Mouse (Mus musculus) neural tube, embryonic 14.5 days (tissue): ENCODE data around the gene Fuca1. TPM values are rescaled to one million over a fixed set of nuclear protein-coding genes. Genes with fewer than 3 reads are reported as not detected.

ENCODE experiments used
- ATAC-seq: fragments of 200-750 bp; cut with Nextera tagmentation; 2 replicates; pipeline ENCODE4 v1.8.0; 2017; ENCODE audit warnings: low read depth, mild to moderate bottlenecking, moderate TSS enrichment, moderate library complexity
- H3K27ac ChIP-seq: fragments of 300-500 bp; sonication (generic); 2 replicates; pipeline ENCODE4 v1.5.1; 2014; ENCODE audit warnings: low read depth, mild to moderate bottlenecking, control low read depth, low read length, moderate library complexity, mixed read lengths
- H3K27me3 ChIP-seq: fragments of 300-500 bp; sonication (generic); 2 replicates; pipeline ENCODE4 v1.6.1; 2014; ENCODE audit warnings: low read length; ENCODE audit not compliant: control insufficient read depth, insufficient read depth
- H3K36me3 ChIP-seq: fragments of 300-500 bp; sonication (generic); 2 replicates; pipeline ENCODE4 v1.6.1; 2014; ENCODE audit warnings: low read length, mixed read lengths; ENCODE audit not compliant: control insufficient read depth, insufficient read depth
- H3K4me1 ChIP-seq: fragments of 300-500 bp; sonication (generic); 2 replicates; pipeline ENCODE4 v1.6.1; 2014; ENCODE audit warnings: low read length; ENCODE audit not compliant: control insufficient read depth, insufficient read depth
- H3K4me2 ChIP-seq: fragments of 300-500 bp; sonication (generic); 2 replicates; pipeline ENCODE4 v1.6.1; 2014; ENCODE audit warnings: mild to moderate bottlenecking, low read depth, low read length, control low read depth
- H3K4me3 ChIP-seq: fragments of 300-500 bp; sonication (generic); 2 replicates; pipeline ENCODE4 v1.5.1; 2014; ENCODE audit warnings: low read depth, low read length, control low read depth, mixed read lengths
- H3K9ac ChIP-seq: fragments of 300-500 bp; sonication (generic); replicated peaks from 2 replicates; pipeline ENCODE4 v1.6.1; 2014; ENCODE audit warnings: low read depth, mild to moderate bottlenecking, control low read depth, low read length, mixed read lengths
- H3K9me3 ChIP-seq: fragments of 300-500 bp; sonication (generic); 2 replicates; pipeline ENCODE4 v1.6.1; 2016; ENCODE audit warnings: low read length; ENCODE audit not compliant: control insufficient read depth
- WGBS: fragments of 180-500 bp; shearing (Covaris S2); extraction: QIAGEN DNeasy Blood & Tissue Kit; methylation state at CpG from one replicate; pipeline ENCODE4 v1.1.7; 2014; 5-methylcytosine and 5-hydroxymethylcytosine counted together
- polyA plus RNA-seq: library from polyadenylated mRNA; unstranded; fragments of >200 nt; fragmentation: Nextera tagmentation; extraction: Ambion mirVana; gene quantifications from 2 replicates; pipeline ENCODE4 v1.2.1, GENCODE M21; 2014

The Fuca1 gene
- polyA plus RNA-seq, 1 experiment from 2014 or later, result 70.6 TPM

DNA sequence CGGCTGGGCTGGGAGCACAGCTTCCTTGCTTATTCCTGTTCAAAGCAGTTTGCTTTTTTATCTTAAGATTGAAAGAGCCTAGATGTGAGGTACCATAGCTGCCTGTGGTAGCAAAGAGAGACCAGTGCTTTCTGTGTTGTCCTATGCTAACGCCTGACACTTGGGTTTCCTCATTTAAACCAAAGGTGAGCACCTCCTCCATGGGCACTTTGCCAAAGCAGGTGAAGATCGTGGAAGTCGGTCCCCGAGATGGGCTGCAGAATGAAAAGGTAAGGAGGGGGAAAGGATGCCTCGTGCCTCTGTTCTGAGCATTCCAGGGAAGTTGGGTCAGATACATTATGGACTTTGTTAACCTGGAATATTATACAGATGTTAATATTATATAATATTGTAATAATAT, 29.8 kb downstream of the Fuca1 start:
- 87% methylated on average over 6 of the region's 6 CpGs for WGBS
- no peak overlapping the region for H3K9ac ChIP-seq
- no peak overlapping the region for H3K4me3 ChIP-seq
- H3K36me3 ChIP-seq, result peaks cover 3% of the 10 kb centered on the region; the same call in 1 of the 2 replicates
- H3K4me2 ChIP-seq, result no peak overlapping the region
- H3K27me3 ChIP-seq, result no peaks in the 10 kb centered on the region
- no peaks in the 10 kb centered on the region for H3K9me3 ChIP-seq
- no peak overlapping the region for H3K27ac ChIP-seq
- no peak for ATAC-seq
- 0 out of 2 replicates have a peak, but pooled peaks cover 4% of the 10 kb centered on the region for H3K4me1 ChIP-seq

- Histone ChIP-seq H3K4me3 (no peak overlapping the region), H3K9me3 (no peaks in the 10 kb centered on the region), H3K9ac (no peak overlapping the region), H3K27ac (no peak overlapping the region), H3K27me3 (no peaks in the 10 kb centered on the region), H3K4me1 (0 out of 2 replicates have a peak, but pooled peaks cover 4% of the 10 kb centered on the region), H3K36me3 (peaks cover 11% of the 10 kb centered on the region; the same call in 1 of the 2 replicates), H3K4me2 (no peak overlapping the region)
- 96% methylated on average over 3 of the region's 3 CpGs for WGBS
- no peak for ATAC-seq
Measured at GRCm38 (mm10) chr4:135951505-135951904, 31.0 kb downstream of the Fuca1 start.

- Histone ChIP-seq H3K4me2 (no peak overlapping the region), H3K4me3 (no peak overlapping the region), H3K27ac (no peak overlapping the region), H3K27me3 (no peaks in the 10 kb centered on the region), H3K9me3 (no peaks in the 10 kb centered on the region), H3K9ac (no peak overlapping the region), H3K36me3 (peaks cover 14% of the 10 kb centered on the region; the same call in 1 of the 2 replicates), H3K4me1 (no peaks in the 10 kb centered on the region)
- WGBS, result 91% methylated on average over 3 of the region's 3 CpGs
- no peak for ATAC-seq
Measured at GRCm38 (mm10) chr4:135953179-135953578, 32.6 kb downstream of the Fuca1 start.

DNA sequence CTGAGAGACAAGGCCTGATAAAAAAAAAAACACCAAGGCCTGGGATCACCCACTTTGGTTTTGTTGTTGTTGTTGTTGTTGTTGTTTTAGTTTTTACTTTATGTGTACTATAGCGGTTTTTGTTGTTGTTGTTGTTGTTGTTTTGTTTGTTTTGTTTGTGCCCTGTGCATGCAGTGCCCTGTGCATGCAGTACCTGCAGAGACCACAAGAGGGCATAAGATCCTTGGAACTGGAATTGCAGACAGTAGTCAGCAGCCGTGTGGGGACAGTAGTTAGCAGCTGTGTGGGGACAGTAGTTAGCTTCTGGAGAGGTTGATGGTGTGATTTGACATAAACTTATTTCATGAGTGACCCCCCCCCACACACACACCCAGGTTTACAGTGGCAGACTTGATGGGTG, 33.7 kb downstream of the Fuca1 start:
- Histone ChIP-seq H3K4me3 (no peak overlapping the region), H3K27ac (no peak overlapping the region), H3K4me2 (no peak overlapping the region), H3K4me1 (no peaks in the 10 kb centered on the region), H3K36me3 (peaks cover 14% of the 10 kb centered on the region; the same call in 1 of the 2 replicates), H3K27me3 (no peaks in the 10 kb centered on the region), H3K9ac (no peak overlapping the region), H3K9me3 (no peaks in the 10 kb centered on the region)
- ATAC-seq, result no peak
- 2% methylated on average over 2 of the region's 2 CpGs for WGBS

GRCm38 (mm10) chr4:135955886-135956285, 35.4 kb downstream of the Fuca1 start:
- Histone ChIP-seq H3K9me3 (no peaks in the 10 kb centered on the region), H3K9ac (no peak overlapping the region), H3K27ac (no peak overlapping the region), H3K4me3 (no peak overlapping the region), H3K4me1 (no peaks in the 10 kb centered on the region), H3K4me2 (no peak overlapping the region), H3K36me3 (peaks cover 18% of the 10 kb centered on the region; the same call in 1 of the 2 replicates), H3K27me3 (no peaks in the 10 kb centered on the region)
- 90% methylated on average over 9 of the region's 9 CpGs for WGBS
- ATAC-seq, result no peak

DNA sequence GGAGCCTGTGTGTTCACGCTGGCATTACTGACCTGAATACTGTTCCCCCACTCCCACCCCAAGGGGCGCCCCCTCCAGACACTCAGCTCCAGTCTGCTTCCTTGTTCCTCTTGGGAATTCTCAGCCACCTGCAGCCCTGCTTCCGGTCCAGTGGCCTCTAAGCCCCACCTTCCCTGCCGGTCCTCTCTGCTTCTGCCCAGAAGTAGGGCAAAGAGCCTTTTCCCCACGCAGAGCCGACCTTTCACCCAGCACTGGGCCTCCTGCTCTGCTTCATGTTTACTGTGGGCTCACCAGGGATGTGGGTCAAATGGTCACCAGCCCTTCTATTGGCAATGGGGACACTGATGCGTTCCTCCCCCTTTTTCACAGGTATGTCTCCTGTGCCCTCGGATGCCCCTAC, 37.8 kb downstream of the Fuca1 start:
- H3K9me3 ChIP-seq, result no peaks in the 10 kb centered on the region
- no peak overlapping the region for H3K4me3 ChIP-seq
- peaks cover 19% of the 10 kb centered on the region; the same call in 1 of the 2 replicates for H3K36me3 ChIP-seq
- no peaks in the 10 kb centered on the region for H3K27me3 ChIP-seq
- H3K4me1 ChIP-seq, result peaks cover 6% of the 10 kb centered on the region; the same call in 1 of the 2 replicates
- no peak overlapping the region for H3K9ac ChIP-seq
- no peak for ATAC-seq
- 65% methylated on average over 8 of the region's 8 CpGs for WGBS
- no peak overlapping the region for H3K4me2 ChIP-seq
- H3K27ac ChIP-seq, result no peak overlapping the region

DNA sequence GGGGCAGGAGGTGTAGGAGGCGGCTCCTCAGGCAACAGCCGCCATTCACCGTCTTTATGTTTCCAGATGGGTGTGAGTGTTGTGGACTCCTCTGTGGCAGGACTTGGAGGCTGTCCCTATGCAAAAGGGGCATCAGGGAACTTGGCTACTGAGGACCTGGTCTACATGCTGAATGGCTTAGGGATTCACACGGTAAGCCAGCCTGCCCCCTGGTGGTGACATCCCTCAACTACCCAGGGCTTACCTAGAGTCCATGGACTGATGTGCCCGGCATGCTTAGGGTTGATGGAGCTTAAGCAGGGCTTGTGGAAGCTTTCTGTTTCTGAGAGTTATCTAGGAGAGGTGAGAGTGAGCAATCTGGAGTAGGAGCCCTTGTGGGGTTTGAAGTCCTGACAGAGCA, 40.2 kb downstream of the Fuca1 start:
- H3K4me1 ChIP-seq, result peaks cover 14% of the 10 kb centered on the region; the same call in 1 of the 2 replicates
- 21% methylated on average over 5 of the region's 5 CpGs for WGBS
- H3K4me3 ChIP-seq, result no peak overlapping the region
- H3K9me3 ChIP-seq, result no peaks in the 10 kb centered on the region
- ATAC-seq, result no peak
- no peak overlapping the region for H3K4me2 ChIP-seq
- no peak overlapping the region for H3K27ac ChIP-seq
- H3K9ac ChIP-seq, result no peak overlapping the region
- peaks cover 16% of the 10 kb centered on the region; the same call in 1 of the 2 replicates for H3K36me3 ChIP-seq
- H3K27me3 ChIP-seq, result no peaks in the 10 kb centered on the region

GRCm38 (mm10) chr4:135961709-135962108, 41.2 kb downstream of the Fuca1 start:
- Histone ChIP-seq H3K27me3 (no peaks in the 10 kb centered on the region), H3K4me3 (no peak overlapping the region), H3K36me3 (peaks cover 10% of the 10 kb centered on the region; the same call in 1 of the 2 replicates), H3K27ac (no peak overlapping the region), H3K4me2 (no peak overlapping the region), H3K9ac (no peak overlapping the region), H3K9me3 (no peaks in the 10 kb centered on the region), H3K4me1 (peaks cover 14% of the 10 kb centered on the region; the same call in 1 of the 2 replicates)
- 93% methylated on average over 5 of the region's 5 CpGs for WGBS
- no peak for ATAC-seq

DNA sequence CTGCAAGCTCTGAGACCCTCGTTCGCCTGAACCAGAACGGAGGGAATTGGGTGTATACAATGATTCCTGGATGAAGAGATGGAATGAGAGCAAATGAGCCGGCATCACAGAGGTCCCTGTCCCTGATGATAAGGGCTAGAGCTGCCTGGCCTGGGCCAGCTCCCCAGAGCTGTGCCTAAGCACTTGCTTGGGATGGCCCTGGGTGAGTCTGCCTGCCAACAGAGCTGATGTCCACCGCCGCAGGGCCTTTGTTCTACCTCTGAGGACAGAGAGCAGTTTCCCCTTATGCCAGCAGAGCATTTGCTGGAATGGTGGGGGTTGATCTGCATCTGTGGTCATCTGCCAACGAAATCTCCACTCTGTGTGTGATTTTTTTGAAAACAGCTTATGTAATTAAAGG, 41.7 kb downstream of the Fuca1 start:
- Histone ChIP-seq H3K27me3 (no peaks in the 10 kb centered on the region), H3K36me3 (peaks cover 14% of the 10 kb centered on the region; the same call in 1 of the 2 replicates), H3K4me3 (no peak overlapping the region), H3K27ac (no peak overlapping the region), H3K4me1 (peaks cover 14% of the 10 kb centered on the region; the same call in 1 of the 2 replicates), H3K9me3 (no peaks in the 10 kb centered on the region), H3K4me2 (no peak overlapping the region), H3K9ac (no peak overlapping the region)
- WGBS, result 91% methylated on average over 7 of the region's 7 CpGs
- no peak for ATAC-seq
